Mouse (Mus musculus) embryonic fibroblast, embryonic 13.5 days (primary cell): Measurements from ENCODE around the gene Adamts12.

Source experiments
- CTCF ChIP-seq: IDR thresholded peaks from 2 replicates; pipeline ENCODE4 v1.5.1; 2011; ENCODE audit warnings: mild to moderate bottlenecking, control low read depth, low read length, moderate library complexity, borderline replicate concordance; ENCODE audit not compliant: insufficient read depth
- POLR2A ChIP-seq: IDR thresholded peaks from 2 replicates; pipeline ENCODE4 v1.6.1; 2011; ENCODE audit warnings: low read depth, mild to moderate bottlenecking, control low read depth, low read length, moderate library complexity

- TF ChIP-seq POLR2A (no peak), CTCF (no peak)
Measured at GRCm38 (mm10) chr15:11174842-11175241, 110.3 kb downstream of the Adamts12 start.
